Mouse (Mus musculus): ENCODE data around the gene Ncoa1.

GRCm38 (mm10) chr12:4243805-4244204 is 233.2 kb downstream of the Ncoa1 start:
- TF ChIP-seq POLR2A (IDR thresholded peaks at IDR 0.05; ENCODE audit: insufficient read depth, low read depth, low read length) (no peak), CTCF (IDR thresholded peaks at IDR 0.05; ENCODE audit: insufficient read depth, low read depth, low read length) (no peak)

Data from olfactory bulb, adult 2 months (tissue).